Mouse (Mus musculus): ENCODE data around the gene Mafg. TPM values are rescaled to one million over a fixed set of nuclear protein-coding genes. Genes with fewer than 3 reads are reported as not detected.

The Mafg gene
- total RNA-seq, 2 experiments from 2014 or later, result 70.0 to 71.5 TPM

DNA sequence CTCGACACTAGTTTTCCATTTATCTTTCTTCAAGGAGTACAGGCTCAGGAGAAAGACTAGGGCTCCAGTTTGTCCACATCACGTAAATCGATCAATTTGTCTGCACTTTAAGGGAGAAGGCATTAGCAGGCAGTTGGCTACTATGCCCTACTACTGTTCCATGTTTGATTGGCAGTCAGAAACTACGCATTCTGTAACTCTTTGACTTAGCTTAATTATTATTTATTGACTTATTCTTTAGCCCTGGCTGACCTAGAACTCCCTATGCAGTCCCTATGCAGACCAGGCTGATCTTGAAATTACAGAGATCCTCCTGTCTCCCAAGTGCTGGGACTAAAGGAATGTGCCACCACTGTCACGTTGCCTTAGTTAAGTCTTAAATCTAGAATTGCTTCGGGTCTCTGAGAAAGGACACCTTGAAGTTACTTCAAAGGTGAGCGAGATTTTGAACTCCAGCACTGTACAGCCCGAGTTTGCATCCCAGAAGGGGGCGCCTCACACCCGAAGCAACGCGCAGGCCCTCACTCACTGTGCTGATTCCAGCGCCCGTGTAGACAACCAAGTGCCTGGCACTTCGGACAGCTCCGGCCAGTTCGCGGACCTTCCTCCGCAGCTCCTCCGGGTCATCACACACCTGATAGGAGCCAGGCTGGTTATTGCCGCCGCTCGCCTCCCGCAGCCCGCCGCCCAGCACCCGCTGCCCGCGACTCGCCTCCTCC is 9.3 kb downstream of the Mafg start:
- DNase-seq (ENCODE audit: low spot score in 2 of 2), result peak in 1 of 2 experiments; percentile 72

DNA sequence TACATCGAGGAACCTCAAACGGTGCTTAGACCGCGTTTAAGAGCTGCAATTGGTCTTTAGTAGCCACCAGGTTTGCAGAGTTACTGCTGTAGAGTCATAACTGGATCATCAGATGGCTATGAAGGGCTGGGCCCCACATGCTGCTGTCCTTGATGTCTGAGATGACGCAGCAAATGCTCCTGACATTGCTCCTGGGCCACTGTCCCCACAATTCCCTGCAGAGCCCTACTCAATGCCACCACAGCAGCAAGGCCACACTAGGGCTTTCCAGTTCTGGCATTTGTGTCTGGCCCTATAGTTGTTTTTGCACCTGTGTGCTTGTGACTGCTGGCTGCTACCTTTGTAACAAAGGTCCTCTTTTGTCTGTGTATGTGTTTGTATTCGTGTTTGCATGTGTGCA is 10.6 kb downstream of the Mafg start:
- DNase-seq (ENCODE audit: low spot score in 2 of 2), result no peak

DNA sequence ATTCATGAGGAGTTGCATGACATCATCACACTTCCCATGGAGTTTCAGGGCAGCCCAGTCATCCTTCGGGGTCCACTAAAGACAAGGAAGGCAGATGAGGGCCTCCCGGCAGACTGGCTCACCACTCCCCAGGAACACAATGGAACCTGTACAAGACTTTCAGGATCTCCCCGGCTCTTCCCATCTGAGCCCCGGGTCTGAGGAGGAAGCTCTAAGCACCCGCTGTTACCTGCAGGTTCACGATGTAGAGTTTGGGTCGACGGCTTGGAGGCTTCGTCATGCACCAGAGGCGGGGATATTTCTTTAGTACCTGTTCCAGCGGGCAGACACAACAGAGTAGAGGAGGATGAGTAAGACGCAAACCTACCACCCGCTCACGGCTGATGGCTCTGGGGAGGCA is 13.2 kb downstream of the Mafg start:
- no peak for DNase-seq (ENCODE audit: low spot score in 2 of 2)

GRCm38 (mm10) chr11:120618619-120619535 is 14.5 kb downstream of the Mafg start:
- DNase-seq (ENCODE audit: low spot score in 2 of 2), result no peak

DNA sequence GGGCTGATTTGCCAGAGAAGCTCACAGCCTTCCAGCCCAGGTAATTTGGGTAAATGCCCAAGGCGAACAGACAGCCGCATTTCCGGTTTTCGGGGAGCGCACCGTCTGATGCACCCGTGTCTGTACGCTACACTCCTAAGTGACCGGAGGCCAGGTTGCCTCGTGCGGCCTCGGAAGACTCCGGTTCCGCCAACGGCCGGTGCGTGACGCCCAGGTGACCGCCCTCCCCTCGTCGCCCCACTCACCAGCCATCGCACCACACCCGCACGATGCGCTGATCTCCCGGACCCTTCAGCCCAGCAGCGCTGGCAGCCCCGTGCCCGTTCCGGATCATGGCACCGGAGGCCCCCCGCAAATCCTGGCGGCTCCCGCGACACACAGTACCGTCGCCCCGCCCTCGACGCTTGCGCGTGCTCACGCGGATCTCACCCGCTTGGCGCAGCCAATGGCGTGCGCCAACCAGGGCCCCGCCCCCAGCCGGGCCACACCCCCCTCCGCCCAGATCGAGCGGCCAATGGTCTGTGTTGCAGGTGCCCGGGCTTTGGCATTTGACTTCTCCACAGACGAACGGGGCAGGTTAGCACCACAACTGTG is 15.8 kb downstream of the Mafg start, which contains the start of gene Pcyt2:
Gene Pcyt2, minus strand, starts transcription at position 418 of the 594 bp plus-strand sequence.
- peak; percentile 88 to 94 for DNase-seq (ENCODE audit: low spot score in 2 of 2)

DNA sequence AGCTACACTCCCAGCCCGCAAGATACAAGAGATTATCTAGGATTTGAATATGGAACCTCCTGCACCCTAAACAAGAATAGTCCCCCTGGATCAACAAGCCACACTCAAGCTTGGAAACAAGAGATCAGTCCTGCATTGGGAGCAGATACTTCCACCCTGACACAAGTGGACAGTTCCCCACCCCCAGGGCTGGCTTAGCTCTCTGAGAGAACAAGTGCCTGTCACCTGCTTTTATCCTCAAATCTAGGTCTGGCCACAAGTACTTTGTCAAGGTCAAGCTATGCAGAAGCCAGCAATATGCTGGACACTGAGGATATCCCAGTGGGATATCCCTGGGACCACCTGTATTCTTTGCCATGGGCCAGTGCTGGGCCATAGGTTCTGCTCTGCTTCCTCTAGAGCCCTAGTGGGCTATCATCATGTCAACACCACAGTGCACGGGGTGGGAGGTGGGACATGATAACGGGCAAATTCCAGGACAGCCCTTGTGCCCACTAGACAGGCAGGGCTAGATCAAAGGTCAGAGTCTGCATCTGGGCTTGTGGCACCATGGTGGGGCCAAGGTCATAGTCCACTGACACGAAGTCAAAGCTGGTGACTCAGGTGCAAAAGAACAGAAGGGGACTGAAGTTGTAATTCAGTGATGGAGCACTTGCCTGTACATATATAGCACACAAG is 16.6 kb downstream of the Mafg start:
- DNase-seq (ENCODE audit: low spot score in 2 of 2), result no peak

DNA sequence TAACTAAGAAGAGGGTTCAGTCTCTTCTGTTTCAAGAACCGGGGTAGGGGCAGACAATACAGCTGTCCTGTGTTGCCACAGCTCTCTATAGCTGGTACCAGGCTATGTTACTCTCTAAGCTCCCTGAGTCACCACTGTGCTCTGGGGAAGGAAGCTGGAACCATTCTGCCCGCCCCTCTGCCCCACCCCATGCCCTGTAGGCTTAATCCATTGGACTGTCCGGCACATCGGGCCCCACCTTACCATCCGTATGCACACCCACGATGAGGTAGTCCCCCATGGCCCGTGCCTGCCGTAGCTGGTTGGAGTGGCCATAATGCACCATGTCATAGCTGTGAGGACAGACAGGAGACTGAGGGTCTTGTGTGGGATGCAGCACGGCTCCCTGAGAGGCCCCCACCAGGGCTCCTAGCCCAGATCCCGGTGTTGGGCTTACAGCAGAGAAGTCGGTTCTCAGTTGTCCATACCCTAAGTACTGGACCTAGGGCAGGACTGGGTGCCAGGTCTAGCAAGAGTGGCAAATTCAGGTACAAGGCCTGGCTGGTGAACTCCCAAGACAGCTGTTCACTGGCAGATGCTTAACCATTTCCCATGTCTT is 17.7 kb downstream of the Mafg start:
- no peak for DNase-seq (ENCODE audit: low spot score in 2 of 2)

DNA sequence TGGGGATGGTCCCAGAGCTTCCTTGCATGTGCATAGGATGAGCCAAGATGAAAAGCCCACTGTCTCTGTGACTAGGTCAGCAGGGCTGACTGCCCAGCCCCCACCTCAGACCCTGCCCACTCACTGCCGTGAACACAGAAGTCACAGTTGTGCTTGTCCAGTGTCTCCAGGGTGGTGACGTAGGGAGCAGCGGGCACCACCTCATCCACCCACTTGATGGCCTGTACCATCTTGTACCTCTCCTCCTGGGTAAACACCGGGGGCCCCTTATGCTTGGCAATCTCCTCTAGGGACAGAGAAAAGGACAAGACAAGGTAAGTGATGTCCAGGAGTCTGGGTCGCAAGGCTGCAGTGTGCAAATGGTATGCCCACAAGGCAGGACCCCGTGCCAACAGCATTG is 18.2 kb downstream of the Mafg start:
- no peak for DNase-seq (ENCODE audit: low spot score in 2 of 2)

DNA sequence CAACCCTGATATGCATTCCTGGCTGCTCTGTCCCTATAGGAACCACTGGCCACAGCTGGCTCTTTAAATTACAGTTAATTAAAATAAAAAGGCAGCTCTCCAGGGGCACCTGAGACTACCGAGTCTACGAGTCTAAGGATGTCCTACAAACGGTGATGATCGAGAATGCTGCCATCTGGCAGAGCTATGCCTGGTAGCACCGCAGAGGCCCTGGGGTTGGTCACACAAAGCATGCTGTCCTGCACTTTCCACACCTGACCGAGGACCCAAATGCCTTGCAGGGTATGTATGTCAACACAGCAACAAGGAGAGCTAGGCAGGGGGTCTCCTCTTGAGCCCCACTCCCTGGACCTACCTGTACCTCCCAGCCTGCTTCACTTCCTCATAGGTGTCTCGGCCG is 19.4 kb downstream of the Mafg start:
- no peak for DNase-seq (ENCODE audit: low spot score in 2 of 2)

DNA sequence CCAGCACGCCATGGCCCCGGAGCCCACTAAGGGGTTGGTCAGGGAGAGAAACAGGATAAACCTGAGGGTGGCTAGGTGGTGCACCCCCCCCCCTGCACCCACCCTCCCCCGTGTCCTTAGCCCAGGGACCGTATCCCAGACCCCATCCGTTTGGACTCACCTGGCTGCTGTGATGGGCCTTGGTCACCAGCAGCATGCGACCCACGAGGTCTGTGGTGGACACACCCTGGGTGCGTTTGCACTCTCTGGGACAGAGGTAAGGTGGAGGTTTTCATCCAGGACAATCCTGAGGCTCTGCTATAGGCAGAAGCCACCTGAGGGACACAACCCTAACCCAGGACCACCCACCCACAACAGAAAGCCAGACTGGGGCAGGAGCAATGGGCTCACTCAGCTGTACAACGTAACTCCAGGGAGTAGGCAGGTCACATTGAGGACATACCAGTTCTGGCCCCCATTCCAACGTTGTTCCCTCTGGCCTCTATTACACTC is 19.9 kb downstream of the Mafg start:
- DNase-seq (ENCODE audit: low spot score in 2 of 2), result no peak

DNA sequence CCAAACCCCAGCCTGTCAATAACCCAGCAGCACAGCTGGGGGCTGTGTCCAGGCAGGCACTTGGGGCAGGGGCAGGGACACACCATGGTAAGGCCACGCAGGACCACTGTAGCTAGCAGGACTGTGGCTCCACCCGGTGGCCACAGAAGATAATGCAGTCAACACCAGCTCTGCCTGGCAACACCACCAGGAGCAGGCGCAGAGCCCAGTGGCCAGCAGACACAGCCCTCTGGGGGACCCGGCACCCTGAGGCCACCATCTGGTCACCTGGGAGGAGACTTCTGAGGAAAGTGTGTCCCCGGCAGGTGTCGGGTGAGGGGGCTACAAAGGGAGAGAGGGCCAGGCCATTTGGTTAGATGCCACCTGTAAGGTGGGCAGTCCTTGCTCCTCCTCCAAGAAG is 20.6 kb downstream of the Mafg start:
- DNase-seq (ENCODE audit: low spot score in 2 of 2), result peak in 1 of 2 experiments; percentile 77

- no peak for DNase-seq (ENCODE audit: low spot score in 2 of 2)
Measured at GRCm38 (mm10) chr11:120610477-120611046, 22.8 kb downstream of the Mafg start.

DNA sequence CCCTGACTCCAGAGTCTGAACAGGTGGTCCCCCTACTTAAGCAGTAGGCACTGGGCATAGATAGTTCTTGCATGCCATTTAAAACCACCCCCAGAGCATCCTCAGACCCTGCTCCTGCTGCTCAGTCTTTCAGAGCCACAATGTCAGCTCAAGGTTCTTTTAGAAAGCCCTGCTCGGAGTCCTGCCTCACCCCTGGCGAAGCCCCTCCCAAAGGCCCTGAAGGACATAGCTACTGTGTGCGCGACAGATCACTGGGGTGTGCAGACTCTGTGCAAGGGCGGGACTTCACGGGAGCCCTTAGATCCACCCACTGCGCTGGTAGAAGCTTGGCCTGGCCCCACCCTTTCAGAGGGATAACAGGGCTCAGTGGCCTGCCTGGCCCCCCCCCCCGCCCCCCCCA is 24.1 kb downstream of the Mafg start:
- no peak for DNase-seq (ENCODE audit: low spot score in 2 of 2)

DNA sequence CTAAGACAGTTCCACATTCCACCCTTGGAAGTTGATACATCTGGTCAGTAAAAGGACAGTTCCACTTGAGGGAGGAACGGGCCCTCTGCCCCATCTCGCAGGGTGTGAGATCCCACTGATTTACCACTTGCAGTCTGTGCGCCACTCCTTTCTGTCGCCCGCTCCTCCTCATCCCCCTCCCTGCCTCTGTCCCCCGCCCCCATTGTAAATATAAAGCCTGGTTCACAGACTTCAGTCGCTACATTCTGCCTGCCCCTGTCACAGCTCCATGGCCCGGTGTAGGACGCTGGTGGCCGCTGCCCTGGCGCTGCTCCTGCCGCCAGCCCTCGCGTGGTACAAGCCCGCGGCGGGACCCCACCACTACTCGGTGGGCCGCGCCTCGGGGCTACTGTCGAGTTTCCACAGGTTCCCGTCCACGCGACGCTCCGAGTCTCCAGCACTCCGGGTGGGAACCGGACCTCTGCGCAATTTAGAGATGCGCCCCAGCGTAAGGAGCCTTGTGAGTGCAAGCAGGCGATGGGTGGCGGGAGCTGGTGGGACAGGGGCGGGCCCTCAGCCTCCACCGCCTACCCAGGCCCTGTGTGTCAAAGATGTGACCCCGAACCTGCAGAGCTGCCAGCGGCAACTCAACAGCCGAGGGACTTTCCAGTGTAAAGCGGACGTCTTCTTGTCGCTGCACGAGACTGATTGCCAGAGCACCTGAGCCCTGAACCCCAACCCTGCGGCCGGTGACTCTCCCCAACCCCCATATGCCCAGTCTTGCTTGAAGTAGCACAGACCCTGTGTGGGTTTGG is 25.0 kb downstream of the Mafg start, which contains the start of gene Npb:
Gene Npb, plus strand, starts transcription at position 237 of the 794 bp plus-strand sequence.
- DNase-seq (ENCODE audit: low spot score in 2 of 2), result no peak

DNA sequence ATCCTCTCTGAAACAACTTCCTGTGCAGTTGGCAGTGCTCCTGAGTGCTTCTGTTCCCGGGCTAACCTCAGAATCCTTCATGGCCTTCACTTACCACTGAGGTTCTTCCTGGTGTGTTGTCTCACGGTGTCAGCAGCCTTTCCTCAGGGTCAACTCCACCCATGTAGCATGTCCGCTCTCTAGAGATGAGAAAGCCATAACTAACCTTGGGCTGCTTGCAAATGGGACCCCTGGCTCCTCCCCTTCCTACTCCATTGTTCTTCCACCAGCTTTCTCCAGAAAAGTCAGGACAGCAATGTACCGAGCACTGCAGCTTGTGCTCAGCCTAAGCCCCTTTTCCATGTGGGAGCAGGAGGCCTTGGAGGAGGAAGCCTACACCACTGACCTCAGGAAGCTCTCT is 26.6 kb downstream of the Mafg start:
- no peak for DNase-seq (ENCODE audit: low spot score in 2 of 2)

GRCm38 (mm10) chr11:120605667-120606066 is 27.7 kb downstream of the Mafg start:
- DNase-seq (ENCODE audit: low spot score in 2 of 2), result no peak

DNA sequence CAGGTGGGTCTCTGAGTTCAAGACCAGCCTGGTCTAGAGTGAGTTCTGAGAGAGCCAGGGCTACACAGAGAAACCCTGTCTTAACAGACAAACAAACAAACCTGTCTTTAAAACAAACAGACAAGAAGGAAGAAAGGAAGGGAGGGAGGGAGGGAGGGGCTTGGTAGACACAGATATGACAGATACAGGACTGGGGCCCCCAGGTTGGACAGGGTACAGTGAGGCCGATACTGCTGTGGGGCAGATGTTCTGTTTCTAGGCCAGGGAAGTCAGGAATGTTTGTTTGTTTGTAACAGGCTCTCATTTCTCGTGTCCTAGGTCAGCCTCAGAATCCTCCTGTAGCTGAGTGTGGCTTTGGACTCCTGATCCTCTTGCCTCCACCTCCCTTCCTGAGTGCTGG is 29.9 kb downstream of the Mafg start:
- no peak for DNase-seq (ENCODE audit: low spot score in 2 of 2)

- DNase-seq (ENCODE audit: low spot score in 2 of 2), result no peak
Measured at GRCm38 (mm10) chr11:120600716-120601115, 32.7 kb downstream of the Mafg start.

GRCm38 (mm10) chr11:120598990-120599549 is 34.3 kb downstream of the Mafg start:
- DNase-seq (ENCODE audit: low spot score in 2 of 2), result no peak

Data from layer of hippocampus, adult 18-20 months (tissue).